Mouse (Mus musculus) neural tube, embryonic 13.5 days (tissue): ENCODE measurements around the gene Clybl. TPM values are rescaled to one million over a fixed set of nuclear protein-coding genes. Genes with fewer than 3 reads are reported as not detected.

Experiments
- ATAC-seq: fragments of 200-750 bp; cut with Nextera tagmentation; 2 replicates; pipeline ENCODE4 v1.8.0; 2017; ENCODE audit warnings: low read depth, mild to moderate bottlenecking, moderate TSS enrichment, moderate library complexity
- H3K27ac ChIP-seq: fragments of 300-500 bp; sonication (generic); replicated peaks from 2 replicates; pipeline ENCODE4 v1.5.1; 2015; ENCODE audit warnings: moderate library complexity, mild to moderate bottlenecking, inconsistent platforms
- H3K27me3 ChIP-seq: fragments of 300-500 bp; sonication (generic); 2 replicates; pipeline ENCODE4 v1.6.1; 2015; ENCODE audit warnings: mild to moderate bottlenecking, inconsistent platforms
- H3K36me3 ChIP-seq: fragments of 300-500 bp; sonication (generic); 2 replicates; pipeline ENCODE4 v1.6.1; 2015; ENCODE audit warnings: mild to moderate bottlenecking, inconsistent platforms
- H3K4me1 ChIP-seq: fragments of 300-500 bp; sonication (generic); replicated peaks from 2 replicates; pipeline ENCODE4 v1.6.1; 2015; ENCODE audit warnings: inconsistent platforms
- H3K4me2 ChIP-seq: fragments of 300-500 bp; sonication (generic); 2 replicates; pipeline ENCODE4 v1.6.1; 2015; ENCODE audit warnings: inconsistent platforms, mild to moderate bottlenecking, moderate library complexity
- H3K4me3 ChIP-seq: fragments of 300-500 bp; sonication (generic); 2 replicates; pipeline ENCODE4 v1.5.1; 2015; ENCODE audit warnings: mild to moderate bottlenecking, inconsistent platforms
- H3K9ac ChIP-seq: fragments of 300-500 bp; sonication (generic); 2 replicates; pipeline ENCODE4 v1.6.1; 2015; ENCODE audit warnings: moderate library complexity, mild to moderate bottlenecking, inconsistent platforms
- H3K9me3 ChIP-seq: fragments of 300-500 bp; sonication (generic); 2 replicates; pipeline ENCODE4 v1.6.1; 2016; ENCODE audit warnings: inconsistent platforms
- WGBS: fragments of 180-500 bp; shearing (Covaris S2); methylation state at CpG from one replicate; pipeline ENCODE4 v1.1.7; 2015; 5-methylcytosine and 5-hydroxymethylcytosine counted together
- polyA plus RNA-seq: library from polyadenylated mRNA; unstranded; fragments of >200 nt; fragmentation: Nextera tagmentation; extraction: Ambion mirVana; gene quantifications from 2 replicates; pipeline ENCODE4 v1.2.1, GENCODE M21; 2015

Gene Clybl
- polyA plus RNA-seq, 1 experiment from 2014 or later, result 10.2 TPM

DNA sequence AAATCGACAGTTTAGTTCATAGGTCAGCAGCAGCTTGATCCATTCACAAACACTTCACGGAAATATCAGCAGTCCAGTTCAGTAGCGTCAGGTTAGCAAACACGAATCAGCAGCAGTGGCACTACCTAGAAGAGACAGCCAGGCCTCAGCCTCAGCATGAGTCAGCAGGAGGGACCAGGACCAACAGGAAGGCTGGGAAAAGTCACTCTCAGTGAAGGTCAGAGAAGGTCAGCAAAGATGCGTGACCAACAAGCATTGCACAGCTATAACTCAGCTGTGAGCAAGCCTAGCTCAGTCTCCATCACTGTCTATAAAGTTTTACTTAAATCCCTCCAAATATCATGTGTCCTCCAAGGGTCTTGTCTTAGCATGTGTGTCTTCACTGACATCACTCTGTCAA is 27.7 kb downstream of the Clybl start:
- 86% methylated on average over 5 of the region's 5 CpGs for WGBS
- Histone ChIP-seq H3K4me3 (no peak overlapping the region), H3K9ac (no peak overlapping the region), H3K27ac (no peak overlapping the region), H3K9me3 (no peaks in the 10 kb centered on the region), H3K4me2 (no peak overlapping the region), H3K27me3 (no peaks in the 10 kb centered on the region), H3K36me3 (no peaks in the 10 kb centered on the region), H3K4me1 (no peaks in the 10 kb centered on the region)
- no peak for ATAC-seq

DNA sequence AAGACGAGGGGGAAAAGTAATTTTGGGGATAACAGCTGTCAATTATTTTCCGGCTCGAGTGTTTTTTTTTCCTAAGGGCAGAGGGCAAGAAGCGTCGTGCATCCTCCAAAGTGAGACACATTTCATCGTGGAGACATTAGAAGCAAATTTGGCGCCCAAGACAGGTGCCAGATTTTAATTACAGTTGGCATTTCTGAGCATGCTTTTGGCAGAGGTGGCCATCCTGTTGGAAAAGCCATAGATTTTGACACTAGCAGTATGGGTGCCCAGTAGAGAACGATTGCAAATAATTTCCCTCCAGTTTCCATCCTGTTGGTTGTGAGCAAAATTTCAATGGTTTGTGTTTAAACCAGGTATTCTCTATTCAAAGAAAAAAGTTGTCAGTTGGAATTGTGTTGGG is 32.1 kb downstream of the Clybl start:
- Histone ChIP-seq H3K9ac (no peak overlapping the region), H3K27ac (no peak overlapping the region), H3K9me3 (no peaks in the 10 kb centered on the region), H3K4me1 (no peaks in the 10 kb centered on the region), H3K4me2 (no peak overlapping the region), H3K4me3 (no peak overlapping the region), H3K36me3 (no peaks in the 10 kb centered on the region), H3K27me3 (no peaks in the 10 kb centered on the region)
- ATAC-seq, result no peak
- 74% methylated on average over 8 of the region's 8 CpGs for WGBS

DNA sequence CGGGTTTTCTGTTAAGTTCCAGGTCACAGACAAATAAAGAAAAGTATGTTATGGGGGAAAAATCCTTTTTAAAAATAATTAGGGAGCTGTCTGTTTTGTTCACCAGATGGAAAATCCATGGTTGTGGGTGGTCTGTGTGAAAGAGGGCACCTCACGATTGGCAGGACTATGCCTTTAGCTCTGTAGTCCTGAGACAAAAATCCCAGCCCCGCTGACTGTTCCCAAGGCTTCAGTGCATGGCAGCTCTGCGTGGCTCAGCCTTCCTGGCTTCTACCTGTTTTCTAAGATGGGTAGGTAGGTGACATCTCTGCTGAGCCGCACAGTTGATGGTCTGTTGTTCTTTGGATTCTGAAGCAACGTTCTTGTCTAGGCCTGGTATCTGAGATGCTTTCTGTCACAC is 32.6 kb downstream of the Clybl start:
- WGBS, result 94% methylated on average over 6 of the region's 6 CpGs
- Histone ChIP-seq H3K27ac (no peak overlapping the region), H3K9ac (no peak overlapping the region), H3K27me3 (no peaks in the 10 kb centered on the region), H3K4me2 (no peak overlapping the region), H3K4me1 (no peaks in the 10 kb centered on the region), H3K36me3 (no peaks in the 10 kb centered on the region), H3K9me3 (no peaks in the 10 kb centered on the region), H3K4me3 (no peak overlapping the region)
- no peak for ATAC-seq

GRCm38 (mm10) chr14:122217221-122217620 is 35.7 kb downstream of the Clybl start:
- Histone ChIP-seq H3K36me3 (no peaks in the 10 kb centered on the region), H3K4me3 (no peak overlapping the region), H3K4me2 (no peak overlapping the region), H3K9ac (no peak overlapping the region), H3K9me3 (no peaks in the 10 kb centered on the region), H3K4me1 (no peaks in the 10 kb centered on the region), H3K27ac (no peak overlapping the region), H3K27me3 (no peaks in the 10 kb centered on the region)
- 92% methylated on average over 4 of the region's 4 CpGs for WGBS
- no peak for ATAC-seq

- H3K36me3 ChIP-seq, result no peaks in the 10 kb centered on the region
- peaks cover 45% of the 10 kb centered on the region for H3K27me3 ChIP-seq
- no peak overlapping the region for H3K4me3 ChIP-seq
- no peak overlapping the region for H3K27ac ChIP-seq
- no peak overlapping the region for H3K9ac ChIP-seq
- no peaks in the 10 kb centered on the region for H3K9me3 ChIP-seq
- H3K4me1 ChIP-seq, result peaks cover 28% of the 10 kb centered on the region
- WGBS, result 48% methylated on average over 10 of the region's 10 CpGs
- 0 out of 2 replicates have a peak, but pooled peaks have one; percentile 19 for ATAC-seq
- no peak overlapping the region for H3K4me2 ChIP-seq
Measured at GRCm38 (mm10) chr14:122222934-122223374, 41.5 kb downstream of the Clybl start.

DNA sequence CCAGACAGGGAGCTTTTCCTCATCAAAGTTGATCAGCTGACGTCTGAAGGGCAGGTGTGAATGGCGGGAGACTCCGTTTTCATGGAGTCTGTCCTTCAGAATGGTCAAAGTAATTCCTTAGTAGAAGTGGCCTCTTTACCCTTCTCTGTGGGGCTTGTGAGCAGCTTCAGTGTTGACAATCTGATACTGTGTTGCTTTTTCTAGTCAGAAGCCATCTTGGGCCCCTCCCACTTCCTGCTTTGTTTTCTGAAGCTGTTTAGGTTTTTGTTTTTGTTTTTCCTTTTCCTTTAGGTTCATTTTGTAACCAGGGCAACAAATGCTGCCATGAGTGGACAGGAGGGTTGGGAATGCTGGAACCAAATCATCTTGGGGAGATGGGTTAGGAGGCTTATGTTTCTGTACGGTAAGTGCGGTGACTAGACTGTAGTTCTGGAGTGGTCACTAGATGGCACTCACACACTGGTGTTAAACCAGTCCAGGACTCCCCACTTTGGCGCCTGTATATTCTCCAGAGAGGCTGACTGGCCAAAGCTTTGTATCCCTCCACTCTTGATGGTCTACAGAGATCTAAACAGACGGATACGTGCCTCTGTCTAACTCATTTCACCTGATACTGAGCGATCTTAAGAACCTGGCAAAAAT is 42.1 kb downstream of the Clybl start:
- peak; percentile 93 for ATAC-seq

GRCm38 (mm10) chr14:122224103-122224494 is 42.6 kb downstream of the Clybl start:
- peaks cover 32% of the 10 kb centered on the region for H3K4me1 ChIP-seq
- H3K36me3 ChIP-seq, result no peaks in the 10 kb centered on the region
- no peak overlapping the region for H3K27ac ChIP-seq
- no peak for ATAC-seq
- H3K9me3 ChIP-seq, result no peaks in the 10 kb centered on the region
- no peak overlapping the region for H3K4me2 ChIP-seq
- peaks cover 51% of the 10 kb centered on the region for H3K27me3 ChIP-seq
- 42% methylated on average over 6 of the region's 6 CpGs for WGBS
- H3K9ac ChIP-seq, result no peak overlapping the region
- H3K4me3 ChIP-seq, result no peak overlapping the region

More for the DNA sequence above, 42.1 kb downstream of the Clybl start:
- Histone ChIP-seq H3K9ac (no peak overlapping the region), H3K4me2 (no peak overlapping the region), H3K4me1 (peaks cover 28% of the 10 kb centered on the region), H3K4me3 (no peak overlapping the region), H3K36me3 (no peaks in the 10 kb centered on the region), H3K27ac (no peak overlapping the region), H3K9me3 (no peaks in the 10 kb centered on the region), H3K27me3 (peaks cover 47% of the 10 kb centered on the region)
- 24% methylated on average over 9 of the region's 9 CpGs for WGBS

DNA sequence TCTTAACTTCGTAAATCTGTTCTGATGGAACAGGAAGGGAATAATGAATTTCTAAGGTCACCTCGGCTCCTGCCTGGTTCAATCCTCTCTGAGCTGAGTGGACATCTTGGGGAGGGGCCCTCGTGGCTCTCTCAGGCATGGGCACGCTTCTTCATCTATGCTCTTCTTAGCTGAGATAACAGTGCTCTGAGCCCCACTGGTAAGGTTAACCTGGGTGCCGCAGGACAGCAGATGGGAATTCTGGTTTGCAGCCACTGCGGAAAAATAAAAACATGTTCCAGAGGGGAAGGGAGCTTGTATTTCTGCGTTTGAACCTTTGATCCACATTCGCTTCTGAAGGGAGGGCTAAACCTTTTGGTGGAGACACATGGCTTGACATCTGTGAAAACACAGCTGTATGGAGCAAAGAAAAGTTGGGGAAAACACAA is 43.0 kb downstream of the Clybl start:
- no peak overlapping the region for H3K27ac ChIP-seq
- 50% methylated on average over 8 of the region's 8 CpGs for WGBS
- no peaks in the 10 kb centered on the region for H3K36me3 ChIP-seq
- no peak overlapping the region for H3K9ac ChIP-seq
- no peaks in the 10 kb centered on the region for H3K9me3 ChIP-seq
- no peak for ATAC-seq
- peaks cover 55% of the 10 kb centered on the region for H3K27me3 ChIP-seq
- peaks cover 32% of the 10 kb centered on the region for H3K4me1 ChIP-seq
- H3K4me3 ChIP-seq, result no peak overlapping the region
- H3K4me2 ChIP-seq, result no peak overlapping the region

GRCm38 (mm10) chr14:122225479-122226132 is 44.1 kb downstream of the Clybl start:
- H3K36me3 ChIP-seq, result no peaks in the 10 kb centered on the region
- peak overlapping the region; percentile 38; the same call in 1 of the 2 replicates for H3K27ac ChIP-seq
- H3K9ac ChIP-seq, result no peak overlapping the region
- H3K9me3 ChIP-seq, result no peaks in the 10 kb centered on the region
- H3K4me2 ChIP-seq, result no peak overlapping the region; the same call in 1 of the 2 replicates
- no peak for ATAC-seq
- peaks cover 66% of the 10 kb centered on the region for H3K27me3 ChIP-seq
- 13% methylated on average over 7 of the region's 7 CpGs for WGBS
- no peak overlapping the region for H3K4me3 ChIP-seq
- H3K4me1 ChIP-seq, result peaks cover 35% of the 10 kb centered on the region

DNA sequence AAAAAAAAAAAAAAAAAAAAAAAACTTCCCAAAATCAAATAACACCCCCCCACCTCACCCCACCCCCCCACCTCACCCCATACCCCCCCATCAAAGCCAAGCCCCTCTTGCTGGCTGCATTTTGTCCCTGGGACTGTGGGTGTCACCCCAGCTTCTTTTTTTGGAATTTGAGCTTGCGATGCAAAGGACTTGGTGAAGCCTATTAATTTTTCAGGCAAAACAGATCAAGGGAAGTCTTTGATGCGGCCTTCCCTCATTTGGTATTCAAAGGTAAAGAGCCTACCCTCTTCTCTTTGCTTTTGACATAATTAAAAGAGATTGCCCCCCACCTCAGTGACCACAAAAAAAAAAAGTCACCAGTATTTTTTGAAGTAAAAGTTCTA is 44.6 kb downstream of the Clybl start:
- Histone ChIP-seq H3K27ac (no peak overlapping the region), H3K4me3 (no peak overlapping the region), H3K9ac (no peak overlapping the region), H3K4me1 (peaks cover 38% of the 10 kb centered on the region), H3K9me3 (no peaks in the 10 kb centered on the region), H3K36me3 (no peaks in the 10 kb centered on the region), H3K27me3 (peaks cover 71% of the 10 kb centered on the region), H3K4me2 (no peak overlapping the region)
- 33% methylated on average over 2 of the region's 2 CpGs for WGBS
- no peak for ATAC-seq

DNA sequence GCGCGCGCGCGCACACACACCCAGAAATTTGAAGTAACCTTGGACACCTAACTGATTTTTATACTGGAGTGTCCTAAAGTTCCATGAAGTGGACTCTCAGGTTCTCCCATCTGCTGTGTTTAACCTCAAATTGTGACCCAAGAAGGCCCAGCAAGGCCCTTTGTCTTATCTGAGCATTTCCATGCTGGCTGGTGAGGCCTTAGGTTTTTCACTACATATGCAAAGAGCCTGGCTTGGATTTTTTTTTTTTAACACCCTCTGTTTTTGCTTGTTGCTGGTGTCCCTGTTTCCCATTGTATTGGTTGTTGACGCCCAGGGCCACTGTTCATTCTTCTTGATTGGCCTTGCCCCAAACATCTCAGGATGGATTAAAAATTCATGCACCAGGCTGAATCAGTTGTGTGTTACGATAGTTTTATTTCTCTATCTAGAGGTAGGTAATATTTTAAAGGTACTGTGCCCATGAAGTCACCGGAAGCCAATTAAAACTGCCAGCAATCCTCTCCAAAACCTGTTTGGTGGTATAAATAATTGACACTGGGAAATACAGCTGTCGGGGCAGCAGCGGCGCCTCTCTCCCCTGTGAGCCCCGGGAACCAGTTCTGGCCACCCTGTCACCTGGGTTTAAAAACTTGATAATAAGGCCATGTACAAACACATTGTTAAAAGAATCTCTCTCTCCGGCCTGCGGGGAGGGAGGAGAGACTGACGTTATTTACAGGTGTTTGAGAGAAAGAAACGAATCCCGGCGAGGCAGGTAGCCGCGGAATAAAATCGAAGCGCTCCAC is 45.4 kb downstream of the Clybl start:
- no peak overlapping the region for H3K4me3 ChIP-seq
- no peak overlapping the region for H3K9ac ChIP-seq
- H3K4me2 ChIP-seq, result peak overlapping the region; percentile 18; the same call in 1 of the 2 replicates
- peaks cover 79% of the 10 kb centered on the region for H3K27me3 ChIP-seq
- WGBS, result 33% methylated on average over 22 of the region's 22 CpGs
- H3K36me3 ChIP-seq, result no peaks in the 10 kb centered on the region
- no peaks in the 10 kb centered on the region for H3K9me3 ChIP-seq
- H3K27ac ChIP-seq, result no peak overlapping the region; the same call in 1 of the 2 replicates
- ATAC-seq, result no peak
- H3K4me1 ChIP-seq, result peaks cover 38% of the 10 kb centered on the region

DNA sequence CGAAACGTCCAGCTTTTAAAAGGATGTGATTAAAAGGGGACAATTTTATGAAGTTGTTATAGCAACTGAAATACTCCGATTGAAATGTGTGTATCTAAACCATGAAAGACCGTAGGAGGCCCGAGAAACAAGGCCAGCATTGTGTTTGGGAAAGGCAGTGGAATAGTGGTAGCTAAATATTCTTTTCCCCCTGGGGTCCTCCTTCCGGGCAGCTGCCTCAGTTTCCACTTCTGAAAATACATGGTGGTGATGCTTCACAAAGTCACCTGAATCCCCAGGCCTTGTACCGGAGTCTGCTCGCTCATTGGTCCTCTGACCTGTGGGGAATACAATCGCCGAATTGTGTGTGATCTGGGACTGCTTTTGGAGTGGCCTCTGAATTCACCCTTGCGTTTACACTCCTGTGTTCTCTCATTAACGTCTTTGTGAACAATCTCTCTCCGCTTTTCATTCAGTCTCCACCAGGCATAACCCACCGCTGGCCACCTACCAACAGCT is 46.0 kb downstream of the Clybl start:
- Histone ChIP-seq H3K4me1 (peaks cover 38% of the 10 kb centered on the region), H3K27ac (no peak overlapping the region), H3K27me3 (peaks cover 80% of the 10 kb centered on the region), H3K9ac (no peak overlapping the region), H3K9me3 (no peaks in the 10 kb centered on the region), H3K4me2 (peak overlapping the region; percentile 18; the same call in 1 of the 2 replicates), H3K36me3 (no peaks in the 10 kb centered on the region), H3K4me3 (no peak overlapping the region)
- ATAC-seq, result no peak
- 11% methylated on average over 14 of the region's 14 CpGs for WGBS
